Mouse (Mus musculus) liver, embryonic 13.5 days (tissue): ENCODE measurements around the gene Actr2. TPM values are rescaled to one million over a fixed set of nuclear protein-coding genes. Genes with fewer than 3 reads are reported as not detected.
"Not testable (repeated sequence)": the region's sequence is repeated elsewhere in the genome, so short reads cannot be mapped to it uniquely, and the experiment has no call there.

Experiments
- ATAC-seq: fragments of 200-750 bp; cut with Nextera tagmentation; 2 replicates; pipeline ENCODE4 v1.8.0; 2017; ENCODE audit warnings: low read depth, mild to moderate bottlenecking, moderate number of reproducible peaks, moderate library complexity
- DNase-seq: peaks from one replicate; pipeline ENCODE4 v3.0.0; 2022
- H3K27ac ChIP-seq: fragments of 300-500 bp; sonication (generic); 2 replicates; pipeline ENCODE4 v1.5.1; 2015; ENCODE audit warnings: moderate library complexity, mild to moderate bottlenecking, inconsistent platforms
- H3K27me3 ChIP-seq: fragments of 300-500 bp; sonication (generic); 2 replicates; pipeline ENCODE4 v1.6.1; 2015; ENCODE audit warnings: mild to moderate bottlenecking, inconsistent platforms
- H3K36me3 ChIP-seq: fragments of 300-500 bp; sonication (generic); 2 replicates; pipeline ENCODE4 v1.6.1; 2015; ENCODE audit warnings: mild to moderate bottlenecking, inconsistent platforms
- H3K4me1 ChIP-seq: fragments of 300-500 bp; sonication (generic); replicated peaks from 2 replicates; pipeline ENCODE4 v1.6.1; 2015; ENCODE audit warnings: inconsistent platforms
- H3K4me2 ChIP-seq: fragments of 300-500 bp; sonication (generic); 2 replicates; pipeline ENCODE4 v1.6.1; 2015; ENCODE audit warnings: inconsistent platforms, mild to moderate bottlenecking, moderate library complexity
- H3K4me3 ChIP-seq: fragments of 300-500 bp; sonication (generic); replicated peaks from 2 replicates; pipeline ENCODE4 v1.5.1; 2015; ENCODE audit warnings: mild to moderate bottlenecking, inconsistent platforms
- H3K9ac ChIP-seq: fragments of 300-500 bp; sonication (generic); 2 replicates; pipeline ENCODE4 v1.6.1; 2015; ENCODE audit warnings: mild to moderate bottlenecking, inconsistent platforms
- H3K9me3 ChIP-seq: fragments of 300-500 bp; sonication (generic); replicated peaks from 2 replicates; pipeline ENCODE4 v1.6.1; 2016; ENCODE audit warnings: inconsistent platforms
- WGBS: fragments of 180-500 bp; shearing (Covaris S2); methylation state at CpG from one replicate; pipeline ENCODE4 v1.1.7; 2015; ENCODE audit not compliant: insufficient replicate concordance; 5-methylcytosine and 5-hydroxymethylcytosine counted together
- polyA plus RNA-seq: library from polyadenylated mRNA; unstranded; fragments of >200 nt; fragmentation: Nextera tagmentation; extraction: Ambion mirVana; gene quantifications from 2 replicates; pipeline ENCODE4 v1.2.1, GENCODE M21; 2015

The Actr2 gene
- polyA plus RNA-seq, 1 experiment from 2014 or later: 64.1 TPM

GRCm38 (mm10) chr11:20139711-20140110 is 27.0 kb upstream of the Actr2 start:
- Histone ChIP-seq H3K36me3 (no peaks in the 10 kb centered on the region), H3K9me3 (no peaks in the 10 kb centered on the region), H3K27me3 (no peaks in the 10 kb centered on the region), H3K4me2 (no peak overlapping the region), H3K9ac (no peak overlapping the region), H3K4me3 (no peak overlapping the region), H3K4me1 (0 out of 2 replicates have a peak, but pooled peaks cover 5% of the 10 kb centered on the region), H3K27ac (no peak overlapping the region)
- 75% methylated on average over 2 of the region's 2 CpGs for WGBS
- DNase-seq (no peak), ATAC-seq (no peak)

DNA sequence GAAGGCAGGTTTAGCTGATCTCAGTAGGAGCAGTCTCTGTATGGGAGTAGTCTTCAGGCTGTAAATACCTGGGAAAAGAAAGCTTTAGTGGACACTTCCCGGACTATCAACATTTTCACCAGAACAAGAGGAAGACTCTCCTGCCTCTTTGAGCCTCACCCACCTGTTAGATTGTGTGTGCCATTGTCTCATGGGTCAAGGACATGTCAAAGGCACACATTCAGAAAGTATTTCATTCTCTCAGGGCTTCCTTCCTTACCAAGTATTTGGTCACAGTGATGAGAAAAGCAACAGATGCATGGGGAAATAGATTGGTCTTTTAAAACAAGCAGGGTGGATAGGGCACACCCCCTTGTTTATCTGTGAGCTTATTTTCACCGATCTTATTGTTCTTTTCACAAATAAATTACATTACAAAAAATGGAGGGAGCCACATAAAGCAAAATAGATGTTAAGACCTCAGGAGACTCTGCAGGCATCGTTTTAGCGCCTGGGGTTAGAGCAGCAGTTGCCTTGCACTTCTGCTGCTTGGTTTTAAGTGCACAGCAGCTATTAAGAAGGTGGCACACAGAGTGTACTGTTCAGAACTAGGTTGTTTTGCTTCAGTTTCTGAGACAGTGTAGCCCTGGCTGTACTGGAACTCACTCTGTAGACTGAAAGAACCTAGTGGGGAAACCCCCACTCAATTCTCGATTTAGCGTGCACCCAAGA is 25.9 kb upstream of the Actr2 start:
- 79% methylated on average over 6 of the region's 6 CpGs for WGBS
- no peak for ATAC-seq

GRCm38 (mm10) chr11:20137872-20138271 is 25.2 kb upstream of the Actr2 start:
- no peak overlapping the region for H3K27ac ChIP-seq
- no peak for ATAC-seq

More for the DNA sequence above, 25.9 kb upstream of the Actr2 start:
- H3K4me1 ChIP-seq: peaks cover 6% of the 10 kb centered on the region; the same call in 1 of the 2 replicates
- H3K27me3 ChIP-seq: no peaks in the 10 kb centered on the region
- H3K9ac ChIP-seq: no peak overlapping the region
- no peaks in the 10 kb centered on the region for H3K9me3 ChIP-seq
- no peak for DNase-seq
- no peak overlapping the region for H3K4me3 ChIP-seq
- H3K27ac ChIP-seq: no peak overlapping the region
- H3K4me2 ChIP-seq: no peak overlapping the region
- no peaks in the 10 kb centered on the region for H3K36me3 ChIP-seq

DNA sequence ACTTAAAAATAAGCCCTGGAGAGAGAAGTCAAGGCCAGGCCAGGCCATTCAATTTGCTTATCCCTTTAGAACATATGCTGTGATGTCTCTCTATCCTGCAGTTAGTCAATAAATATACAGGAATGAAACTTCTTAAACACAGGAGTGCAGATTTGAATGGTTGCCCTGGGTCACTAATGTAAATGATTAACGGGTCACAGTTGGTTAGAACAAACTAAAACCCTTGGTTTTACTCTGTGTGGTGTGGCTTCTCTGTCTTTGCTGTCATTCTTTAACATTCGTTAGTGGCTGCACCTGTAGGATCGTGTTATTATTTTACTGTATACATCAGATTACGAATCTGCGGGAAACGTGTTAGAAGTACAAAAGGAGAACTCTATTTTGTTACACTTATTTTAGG is 23.6 kb upstream of the Actr2 start:
- H3K4me3 ChIP-seq: no peak overlapping the region
- H3K27me3 ChIP-seq: no peaks in the 10 kb centered on the region
- DNase-seq (no peak), ATAC-seq (peak; percentile 30)
- H3K9ac ChIP-seq: no peak overlapping the region
- H3K27ac ChIP-seq: peak overlapping the region; percentile 20; the same call in 1 of the 2 replicates
- 67% methylated on average over 6 of the region's 6 CpGs for WGBS
- no peaks in the 10 kb centered on the region for H3K9me3 ChIP-seq
- H3K4me2 ChIP-seq: no peak overlapping the region
- no peaks in the 10 kb centered on the region for H3K36me3 ChIP-seq
- H3K4me1 ChIP-seq: peaks cover 16% of the 10 kb centered on the region

More at GRCm38 (mm10) chr11:20137872-20138271, 25.2 kb upstream of the Actr2 start:
- DNase-seq: no peak
- Histone ChIP-seq H3K9ac (no peak overlapping the region), H3K9me3 (no peaks in the 10 kb centered on the region), H3K36me3 (no peaks in the 10 kb centered on the region), H3K4me2 (no peak overlapping the region), H3K4me1 (peaks cover 13% of the 10 kb centered on the region), H3K27me3 (no peaks in the 10 kb centered on the region), H3K4me3 (no peak overlapping the region)
- 68% methylated on average over 2 of the region's 2 CpGs for WGBS

GRCm38 (mm10) chr11:20134869-20135268 is 22.2 kb upstream of the Actr2 start:
- H3K27me3 ChIP-seq, H3K9ac ChIP-seq, H3K9me3 ChIP-seq, H3K4me3 ChIP-seq, H3K27ac ChIP-seq, H3K36me3 ChIP-seq, DNase-seq, H3K4me2 ChIP-seq, ATAC-seq: not testable (repeated sequence)
- WGBS: 67% methylated on average over 3 of the region's 3 CpGs
- peaks cover 16% of the 10 kb centered on the region for H3K4me1 ChIP-seq

GRCm38 (mm10) chr11:20133721-20134120 is 21.0 kb upstream of the Actr2 start:
- peaks cover 16% of the 10 kb centered on the region for H3K4me1 ChIP-seq
- WGBS: 67% methylated on average over 1 of the region's 1 CpGs
- H3K9ac ChIP-seq: no peak overlapping the region
- H3K27me3 ChIP-seq: no peaks in the 10 kb centered on the region
- no peak overlapping the region for H3K4me3 ChIP-seq
- no peak overlapping the region for H3K4me2 ChIP-seq
- no peak overlapping the region for H3K27ac ChIP-seq
- DNase-seq: no peak
- no peaks in the 10 kb centered on the region for H3K9me3 ChIP-seq
- no peak for ATAC-seq
- no peaks in the 10 kb centered on the region for H3K36me3 ChIP-seq

DNA sequence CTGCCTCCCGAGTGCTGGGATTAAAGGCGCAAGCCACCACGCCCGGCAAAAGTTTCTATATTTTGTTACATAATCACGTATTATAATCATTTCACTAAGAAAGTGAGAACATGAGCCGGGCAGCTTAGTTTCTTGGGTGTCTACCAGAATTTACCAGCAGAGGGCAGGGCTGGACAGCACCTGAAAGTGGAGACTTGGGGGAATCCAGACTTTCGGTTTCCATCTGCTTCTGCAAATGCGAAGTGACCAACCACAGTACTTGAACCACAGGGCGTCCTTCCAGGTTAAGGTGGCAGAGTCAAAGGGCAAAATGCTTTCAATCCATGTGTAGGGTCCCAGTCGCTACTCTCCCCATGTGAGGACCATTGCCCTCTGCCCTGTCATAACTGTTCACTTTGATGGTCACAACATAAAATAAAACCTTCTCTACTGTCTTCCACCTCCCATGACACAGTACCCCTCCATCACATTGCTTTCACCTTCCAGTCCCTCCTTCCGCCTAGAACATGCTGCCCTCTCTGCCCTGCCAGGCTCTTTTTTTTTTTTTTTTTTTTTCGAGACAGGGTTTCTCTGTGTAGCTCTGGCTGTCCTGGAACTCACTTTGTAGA is 20.3 kb upstream of the Actr2 start:
- 24% methylated on average over 12 of the region's 12 CpGs for WGBS
- no peaks in the 10 kb centered on the region for H3K36me3 ChIP-seq
- no peaks in the 10 kb centered on the region for H3K9me3 ChIP-seq
- H3K4me1 ChIP-seq: peaks cover 14% of the 10 kb centered on the region
- peak; percentile 45 for ATAC-seq
- DNase-seq: peak; percentile 51
- peak overlapping the region; percentile 57 for H3K4me2 ChIP-seq
- no peaks in the 10 kb centered on the region for H3K27me3 ChIP-seq
- H3K27ac ChIP-seq: no peak overlapping the region
- peak overlapping the region; percentile 33; the same call in 1 of the 2 replicates for H3K9ac ChIP-seq
- peak overlapping the region; percentile 44 for H3K4me3 ChIP-seq

DNA sequence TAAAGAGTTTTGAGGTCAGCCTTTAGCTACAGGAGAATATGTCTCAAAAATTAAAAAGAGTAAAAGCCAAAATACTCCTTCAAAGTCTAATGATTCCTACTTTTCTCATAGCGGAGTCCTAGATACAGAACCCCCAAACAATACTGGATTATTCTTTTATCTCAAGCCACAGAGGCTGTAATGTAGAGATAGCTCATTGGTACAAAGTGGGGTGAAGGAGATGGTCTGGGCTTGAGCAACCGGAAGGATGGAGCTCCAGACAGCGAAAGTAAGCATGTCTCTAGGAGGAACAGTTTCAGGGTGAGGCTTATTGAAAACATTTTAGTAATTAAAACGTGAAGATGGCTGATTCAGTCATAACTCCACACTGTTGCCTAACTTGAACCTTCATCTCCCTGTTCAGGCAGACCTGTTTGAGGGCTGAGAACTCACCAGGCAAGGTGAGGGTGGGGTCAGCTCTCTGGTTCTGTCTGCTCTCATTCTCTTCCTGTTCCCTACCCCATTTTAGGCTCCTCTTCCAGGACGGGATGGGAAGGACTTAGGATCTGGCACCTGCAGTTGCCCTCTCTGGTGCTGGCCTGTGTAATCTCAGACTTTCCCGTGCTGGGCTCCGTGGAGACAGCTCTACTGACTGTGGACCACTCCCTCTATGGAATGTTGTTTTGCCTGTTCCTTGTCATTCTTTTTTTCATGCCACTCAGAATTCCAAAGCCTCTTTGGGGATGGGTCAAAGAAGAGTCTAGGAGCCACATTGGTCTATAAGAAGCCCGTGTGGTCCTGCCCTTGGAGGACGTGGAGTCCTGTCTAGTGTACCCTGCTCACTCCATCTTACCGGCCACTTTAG is 14.2 kb upstream of the Actr2 start:
- DNase-seq: no peak
- H3K9me3 ChIP-seq: no peaks in the 10 kb centered on the region
- H3K4me3 ChIP-seq: no peak overlapping the region
- no peak overlapping the region for H3K27ac ChIP-seq
- H3K4me2 ChIP-seq: no peak overlapping the region
- H3K27me3 ChIP-seq: no peaks in the 10 kb centered on the region
- ATAC-seq: no peak
- H3K4me1 ChIP-seq: no peaks in the 10 kb centered on the region
- 55% methylated on average over 10 of the region's 10 CpGs for WGBS
- no peaks in the 10 kb centered on the region for H3K36me3 ChIP-seq
- H3K9ac ChIP-seq: no peak overlapping the region

GRCm38 (mm10) chr11:20125423-20125822 is 12.7 kb upstream of the Actr2 start:
- no peaks in the 10 kb centered on the region for H3K4me1 ChIP-seq
- WGBS: 25% methylated on average over 1 of the region's 1 CpGs
- DNase-seq (no peak), ATAC-seq (no peak)
- H3K4me2 ChIP-seq: no peak overlapping the region
- no peak overlapping the region for H3K9ac ChIP-seq
- H3K27ac ChIP-seq: no peak overlapping the region
- no peaks in the 10 kb centered on the region for H3K27me3 ChIP-seq
- no peaks in the 10 kb centered on the region for H3K9me3 ChIP-seq
- H3K36me3 ChIP-seq: no peaks in the 10 kb centered on the region
- no peak overlapping the region for H3K4me3 ChIP-seq

DNA sequence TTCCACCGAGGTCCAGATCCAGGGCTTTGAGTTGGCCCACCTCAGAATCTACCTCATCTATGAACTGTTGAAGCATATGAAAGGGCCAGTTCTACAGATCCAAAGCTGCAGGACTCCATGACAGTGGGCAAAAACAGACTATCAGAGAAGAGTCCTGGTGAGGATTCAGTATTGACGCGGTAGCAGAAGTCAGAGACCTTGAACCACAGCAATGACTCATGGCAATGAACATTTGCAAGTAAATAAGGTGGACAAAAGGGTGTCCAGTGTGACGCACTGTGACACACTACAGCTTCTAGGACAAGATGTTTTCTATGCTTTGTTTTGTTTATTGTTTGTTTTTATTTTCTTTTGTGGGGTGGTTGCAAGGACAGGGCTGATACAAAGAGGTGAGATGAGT is 4.0 kb upstream of the Actr2 start:
- DNase-seq: no peak
- WGBS: 73% methylated on average over 4 of the region's 4 CpGs

GRCm38 (mm10) chr11:20116030-20116551 is 3.4 kb upstream of the Actr2 start:
- H3K27me3 ChIP-seq: no peaks in the 10 kb centered on the region
- H3K4me1 ChIP-seq: peaks cover 29% of the 10 kb centered on the region
- no peak overlapping the region for H3K4me2 ChIP-seq
- DNase-seq (no peak), ATAC-seq (no peak)
- no peaks in the 10 kb centered on the region for H3K9me3 ChIP-seq
- no peak overlapping the region for H3K4me3 ChIP-seq
- H3K27ac ChIP-seq: peak overlapping the region; percentile 8
- WGBS: 64% methylated on average over 5 of the region's 5 CpGs
- H3K36me3 ChIP-seq: no peaks in the 10 kb centered on the region
- no peak overlapping the region for H3K9ac ChIP-seq

More for the DNA sequence above, 4.0 kb upstream of the Actr2 start:
- H3K36me3 ChIP-seq: no peaks in the 10 kb centered on the region
- no peak overlapping the region for H3K27ac ChIP-seq
- no peaks in the 10 kb centered on the region for H3K27me3 ChIP-seq
- H3K4me3 ChIP-seq: no peak overlapping the region
- no peak for ATAC-seq
- no peak overlapping the region for H3K4me2 ChIP-seq
- H3K4me1 ChIP-seq: peaks cover 24% of the 10 kb centered on the region
- no peaks in the 10 kb centered on the region for H3K9me3 ChIP-seq
- H3K9ac ChIP-seq: no peak overlapping the region
